Mouse (Mus musculus) forebrain, embryonic 14.5 days (tissue): ENCODE results near the gene Ksr2. TPM values are rescaled to one million over a fixed set of nuclear protein-coding genes. Genes with fewer than 3 reads are reported as not detected.
A peak's percentile ranks its signal among the peaks of the same experiment; 100 is the strongest.

Experiments
- ATAC-seq: fragments of 200-750 bp; cut with Nextera tagmentation; 2 replicates; pipeline ENCODE4 v1.8.0; 2017; ENCODE audit warnings: mild to moderate bottlenecking, moderate library complexity
- DNase-seq: peaks from one replicate; pipeline ENCODE4 v3.0.0-alpha.2; 2015; ENCODE audit warnings: low spot score
- H3K27ac ChIP-seq: fragments of 300-500 bp; sonication (generic); 2 replicates; pipeline ENCODE4 v1.5.1; 2014; ENCODE audit warnings: low read depth, mild to moderate bottlenecking, control low read depth, low read length, moderate library complexity
- H3K27me3 ChIP-seq: fragments of 300-500 bp; sonication (generic); replicated peaks from 2 replicates; pipeline ENCODE4 v1.6.1; 2014; ENCODE audit warnings: low read length, control low read depth, mixed read lengths; ENCODE audit not compliant: control insufficient read depth, insufficient read depth
- H3K36me3 ChIP-seq: fragments of 300-500 bp; sonication (generic); 2 replicates; pipeline ENCODE4 v1.6.1; 2014; ENCODE audit warnings: low read length, control low read depth; ENCODE audit not compliant: control insufficient read depth, insufficient read depth
- H3K4me1 ChIP-seq: fragments of 300-500 bp; sonication (generic); 2 replicates; pipeline ENCODE4 v1.6.1; 2014; ENCODE audit warnings: antibody characterized with exemption, low read length, control low read depth; ENCODE audit not compliant: control insufficient read depth, insufficient read depth
- H3K4me2 ChIP-seq: fragments of 300-500 bp; sonication (generic); 2 replicates; pipeline ENCODE4 v1.6.1; 2014; ENCODE audit warnings: mild to moderate bottlenecking, control low read depth, low read length
- H3K4me3 ChIP-seq: fragments of 300-500 bp; sonication (generic); 2 replicates; pipeline ENCODE4 v1.5.1; 2014; ENCODE audit warnings: low read depth, low read length, control low read depth
- H3K9ac ChIP-seq: fragments of 300-500 bp; sonication (generic); 2 replicates; pipeline ENCODE4 v1.6.1; 2014; ENCODE audit warnings: mild to moderate bottlenecking, low read length, control low read depth, moderate library complexity
- H3K9me3 ChIP-seq: fragments of 300-500 bp; sonication (generic); replicated peaks from 2 replicates; pipeline ENCODE4 v1.6.1; 2016; ENCODE audit warnings: low read length, control low read depth, mixed read lengths; ENCODE audit not compliant: control insufficient read depth
- WGBS: fragments of 180-500 bp; shearing (Covaris S2); extraction: QIAGEN DNeasy Blood & Tissue Kit; methylation state at CpG from one replicate; pipeline ENCODE4 v1.1.7; 2014; 5-methylcytosine and 5-hydroxymethylcytosine counted together
- polyA plus RNA-seq: library from polyadenylated mRNA; unstranded; fragments of >200 nt; fragmentation: Nextera tagmentation; extraction: Ambion mirVana; gene quantifications from 2 replicates; pipeline ENCODE4 v1.2.1, GENCODE M21; 2014

Gene Ksr2
- polyA plus RNA-seq, 1 experiment from 2014 or later, result 1.4 TPM

DNA sequence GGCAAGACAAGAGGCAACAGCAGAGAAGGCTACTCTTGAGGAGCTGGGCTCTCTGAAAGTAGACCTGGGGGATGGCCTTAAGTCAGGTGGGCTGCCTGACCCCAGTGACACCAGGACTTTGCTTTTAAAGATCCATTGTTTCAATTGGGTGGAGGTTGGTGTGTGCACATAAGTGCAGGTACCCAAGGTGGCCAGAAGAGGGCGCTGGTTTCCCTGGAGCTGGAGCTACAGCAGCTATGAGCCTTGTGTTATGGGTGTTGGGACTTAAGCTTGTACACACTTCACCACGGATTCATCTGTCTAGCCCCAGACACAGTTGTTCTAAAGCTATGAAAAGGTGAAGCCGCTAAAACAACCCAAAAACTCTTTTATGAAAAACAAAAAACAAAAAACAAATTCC is 279.8 kb downstream of the Ksr2 start:
- no peaks in the 10 kb centered on the region for H3K36me3 ChIP-seq
- ATAC-seq (no peak), DNase-seq (no peak)
- no peaks in the 10 kb centered on the region for H3K27me3 ChIP-seq
- no peak overlapping the region for H3K27ac ChIP-seq
- no peak overlapping the region for H3K4me2 ChIP-seq
- H3K9me3 ChIP-seq, result no peaks in the 10 kb centered on the region
- H3K4me1 ChIP-seq, result no peaks in the 10 kb centered on the region; the same call in 1 of the 2 replicates
- H3K4me3 ChIP-seq, result no peak overlapping the region
- H3K9ac ChIP-seq, result no peak overlapping the region
- 74% methylated on average over 3 of the region's 3 CpGs for WGBS

DNA sequence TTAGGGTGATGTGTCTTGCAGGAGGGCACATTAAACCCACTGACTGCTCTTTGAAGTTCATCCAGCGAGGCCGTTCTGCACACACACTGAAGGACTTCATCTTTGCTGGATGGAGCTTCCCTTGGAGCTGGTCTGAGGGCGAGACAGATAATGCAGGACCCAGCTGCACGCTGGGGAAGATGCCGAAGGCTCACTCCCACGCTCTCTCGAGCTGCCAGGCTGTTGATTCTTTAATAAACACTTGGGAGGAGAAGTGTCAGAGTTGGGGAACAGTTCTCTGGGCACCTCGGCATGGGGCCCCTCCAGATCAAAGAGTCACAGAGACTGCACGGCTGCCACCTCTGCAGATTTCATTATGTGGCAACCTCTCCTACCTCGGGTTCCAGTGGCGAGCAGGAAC is 280.8 kb downstream of the Ksr2 start:
- no peak overlapping the region for H3K27ac ChIP-seq
- no peak overlapping the region for H3K9ac ChIP-seq
- H3K4me2 ChIP-seq, result no peak overlapping the region
- WGBS, result 75% methylated on average over 11 of the region's 11 CpGs
- no peak overlapping the region for H3K4me3 ChIP-seq
- H3K27me3 ChIP-seq, result no peaks in the 10 kb centered on the region
- H3K9me3 ChIP-seq, result no peaks in the 10 kb centered on the region
- H3K36me3 ChIP-seq, result no peaks in the 10 kb centered on the region
- ATAC-seq, result no peak
- DNase-seq, result no peak
- no peaks in the 10 kb centered on the region; the same call in 1 of the 2 replicates for H3K4me1 ChIP-seq

DNA sequence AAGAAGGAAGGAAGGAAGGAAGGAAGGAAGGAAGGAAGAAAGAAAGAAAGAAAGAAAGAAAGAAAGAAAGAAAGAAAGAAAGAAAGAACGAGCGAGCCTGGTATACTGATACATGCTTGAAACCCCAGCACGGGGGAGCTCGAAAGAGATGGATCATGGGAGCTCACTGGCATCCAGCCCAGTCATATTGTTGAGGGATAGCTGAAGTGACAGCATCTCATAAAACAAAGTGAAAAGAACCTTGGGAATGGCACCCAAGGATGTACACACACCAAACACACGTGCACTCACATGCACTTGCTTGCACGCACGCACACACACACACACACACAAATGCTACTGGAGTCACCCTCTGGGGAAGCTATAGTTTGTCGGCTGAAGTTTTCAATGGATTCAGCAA is 282.6 kb downstream of the Ksr2 start:
- no peak overlapping the region for H3K4me3 ChIP-seq
- ATAC-seq (no peak), DNase-seq (peak; percentile 47)
- no peak overlapping the region for H3K4me2 ChIP-seq
- WGBS, result 83% methylated on average over 8 of the region's 8 CpGs
- no peaks in the 10 kb centered on the region for H3K36me3 ChIP-seq
- no peaks in the 10 kb centered on the region for H3K27me3 ChIP-seq
- H3K27ac ChIP-seq, result no peak overlapping the region
- no peaks in the 10 kb centered on the region for H3K4me1 ChIP-seq
- no peak overlapping the region for H3K9ac ChIP-seq
- no peaks in the 10 kb centered on the region for H3K9me3 ChIP-seq

DNA sequence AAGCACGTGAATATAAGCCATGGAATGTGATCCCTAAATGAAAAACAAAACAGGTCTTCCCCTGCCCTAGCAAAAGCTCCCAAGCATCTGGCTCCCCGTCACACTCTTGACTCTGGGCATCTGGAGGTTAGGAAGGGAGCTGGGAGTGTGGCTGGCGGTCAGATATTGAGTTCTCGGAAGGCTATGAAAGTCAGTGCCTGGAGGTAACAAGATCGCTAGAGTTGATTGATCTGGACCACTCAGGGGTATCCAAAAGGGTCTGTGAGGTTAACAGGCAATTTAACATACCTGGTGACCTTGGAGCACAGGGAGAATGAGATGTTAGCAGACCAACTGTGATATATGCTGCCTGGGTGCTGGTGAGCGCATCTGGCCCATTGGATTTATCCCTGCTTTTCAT is 283.8 kb downstream of the Ksr2 start:
- H3K4me1 ChIP-seq, result no peaks in the 10 kb centered on the region
- ATAC-seq (no peak), DNase-seq (no peak)
- no peaks in the 10 kb centered on the region for H3K9me3 ChIP-seq
- H3K27ac ChIP-seq, result no peak overlapping the region
- H3K27me3 ChIP-seq, result no peaks in the 10 kb centered on the region
- no peaks in the 10 kb centered on the region for H3K36me3 ChIP-seq
- H3K4me3 ChIP-seq, result no peak overlapping the region
- H3K4me2 ChIP-seq, result no peak overlapping the region
- WGBS, result 77% methylated on average over 6 of the region's 6 CpGs
- H3K9ac ChIP-seq, result no peak overlapping the region

DNA sequence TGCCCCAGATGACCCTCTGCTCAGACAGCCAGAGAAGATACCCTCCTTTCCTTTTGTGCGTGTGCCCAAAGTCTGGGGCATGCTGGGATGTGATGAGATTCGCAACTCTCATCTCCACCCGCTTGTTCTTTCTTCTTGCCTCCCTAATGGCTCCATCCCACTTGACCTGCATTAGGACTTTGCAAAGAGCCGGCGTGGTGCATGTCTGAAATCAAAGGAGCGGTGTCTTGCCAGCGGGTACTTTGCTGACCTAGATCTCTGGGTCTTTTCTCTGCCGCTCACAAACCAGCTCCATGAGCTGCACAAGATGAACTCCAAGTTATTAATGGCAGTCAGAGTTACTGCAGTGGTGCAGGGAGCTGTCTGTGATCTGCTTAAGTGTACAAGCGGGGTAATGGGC is 290.6 kb downstream of the Ksr2 start:
- ATAC-seq (no peak), DNase-seq (peak; percentile 19)
- WGBS, result 83% methylated on average over 9 of the region's 9 CpGs
- H3K36me3 ChIP-seq, result no peaks in the 10 kb centered on the region
- no peak overlapping the region for H3K4me2 ChIP-seq
- H3K9me3 ChIP-seq, result peaks cover 4% of the 10 kb centered on the region; the same call in 1 of the 2 replicates
- H3K27me3 ChIP-seq, result no peaks in the 10 kb centered on the region
- no peak overlapping the region for H3K27ac ChIP-seq
- no peak overlapping the region for H3K9ac ChIP-seq
- peaks cover 2% of the 10 kb centered on the region; the same call in 1 of the 2 replicates for H3K4me1 ChIP-seq
- H3K4me3 ChIP-seq, result no peak overlapping the region

DNA sequence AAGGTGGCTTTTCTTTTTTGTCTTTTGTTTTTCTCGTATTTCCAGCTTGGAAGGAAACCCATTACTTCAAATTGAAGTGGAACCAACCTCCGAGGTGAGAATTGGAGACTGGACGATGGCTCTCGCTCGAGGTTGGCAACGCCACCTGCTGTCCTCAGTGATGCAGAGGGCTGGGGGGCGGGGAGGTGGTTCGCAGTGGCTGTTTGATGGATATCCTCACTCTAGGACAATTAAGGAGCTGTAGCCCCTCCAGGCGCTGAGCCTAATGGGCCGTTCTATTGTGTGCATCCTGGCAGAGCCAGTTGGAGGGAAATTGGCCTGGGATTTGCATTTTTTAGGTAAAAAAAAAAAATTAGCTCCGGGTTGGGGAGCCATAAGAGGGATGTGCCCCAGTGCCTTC is 292.8 kb downstream of the Ksr2 start:
- Histone ChIP-seq H3K27me3 (no peaks in the 10 kb centered on the region), H3K9me3 (peaks cover 4% of the 10 kb centered on the region; the same call in 1 of the 2 replicates), H3K27ac (no peak overlapping the region), H3K4me2 (no peak overlapping the region), H3K36me3 (no peaks in the 10 kb centered on the region), H3K9ac (no peak overlapping the region), H3K4me3 (no peak overlapping the region), H3K4me1 (peaks cover 4% of the 10 kb centered on the region; the same call in 1 of the 2 replicates)
- ATAC-seq, result peak; percentile 74
- WGBS, result 6% methylated on average over 11 of the region's 11 CpGs
- DNase-seq, result peak; percentile 78

DNA sequence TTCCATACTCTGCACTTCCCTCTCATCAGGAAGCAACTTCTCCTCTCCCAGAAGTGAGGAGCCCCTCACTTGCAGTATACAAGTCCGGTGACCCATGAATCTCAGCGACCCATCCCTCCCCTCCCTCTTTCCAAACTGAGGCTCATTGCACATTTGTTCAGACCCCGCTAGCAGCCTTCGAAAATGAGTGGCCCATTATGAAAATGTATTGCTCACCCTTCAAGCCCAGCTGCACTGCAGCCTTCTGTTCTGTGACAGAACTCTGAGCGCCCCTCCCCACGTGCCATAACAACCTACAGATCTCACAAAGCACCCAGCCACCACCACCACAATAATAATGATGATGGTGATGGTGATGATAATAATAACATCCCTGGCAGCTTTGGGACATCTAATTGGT is 295.5 kb downstream of the Ksr2 start:
- H3K9ac ChIP-seq, result no peak overlapping the region
- peak overlapping the region; percentile 27; the same call in 1 of the 2 replicates for H3K27ac ChIP-seq
- H3K27me3 ChIP-seq, result no peaks in the 10 kb centered on the region
- H3K36me3 ChIP-seq, result no peaks in the 10 kb centered on the region
- no peak overlapping the region for H3K4me3 ChIP-seq
- DNase-seq (peak; percentile 33), ATAC-seq (peak; percentile 49)
- no peak overlapping the region for H3K4me2 ChIP-seq
- H3K9me3 ChIP-seq, result peaks cover 4% of the 10 kb centered on the region; the same call in 1 of the 2 replicates
- H3K4me1 ChIP-seq, result peaks cover 4% of the 10 kb centered on the region; the same call in 1 of the 2 replicates
- 57% methylated on average over 6 of the region's 6 CpGs for WGBS

DNA sequence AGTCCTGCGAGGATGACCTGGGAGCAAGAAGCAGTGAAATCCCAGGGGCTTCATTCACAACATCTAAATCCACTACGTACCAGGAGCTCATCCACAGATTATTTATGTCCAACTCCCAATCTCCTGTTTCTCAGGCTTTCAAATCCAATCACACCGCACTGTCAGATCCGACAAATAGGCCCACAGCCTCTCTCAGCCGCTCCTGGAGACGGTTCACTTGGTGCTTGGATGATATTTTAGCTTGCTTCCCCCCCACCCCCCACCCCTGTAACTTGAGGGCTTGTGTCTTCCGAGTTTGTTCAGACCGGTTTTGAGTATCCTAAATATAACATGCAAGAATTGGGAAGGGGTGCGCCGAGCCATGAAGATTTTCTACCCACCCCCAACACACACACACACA is 297.8 kb downstream of the Ksr2 start:
- Histone ChIP-seq H3K4me1 (peaks cover 4% of the 10 kb centered on the region; the same call in 1 of the 2 replicates), H3K4me2 (no peak overlapping the region), H3K36me3 (no peaks in the 10 kb centered on the region), H3K9ac (no peak overlapping the region), H3K4me3 (no peak overlapping the region), H3K27me3 (no peaks in the 10 kb centered on the region), H3K9me3 (peaks cover 4% of the 10 kb centered on the region; the same call in 1 of the 2 replicates), H3K27ac (no peak overlapping the region)
- ATAC-seq (no peak), DNase-seq (no peak)
- 88% methylated on average over 10 of the region's 10 CpGs for WGBS

DNA sequence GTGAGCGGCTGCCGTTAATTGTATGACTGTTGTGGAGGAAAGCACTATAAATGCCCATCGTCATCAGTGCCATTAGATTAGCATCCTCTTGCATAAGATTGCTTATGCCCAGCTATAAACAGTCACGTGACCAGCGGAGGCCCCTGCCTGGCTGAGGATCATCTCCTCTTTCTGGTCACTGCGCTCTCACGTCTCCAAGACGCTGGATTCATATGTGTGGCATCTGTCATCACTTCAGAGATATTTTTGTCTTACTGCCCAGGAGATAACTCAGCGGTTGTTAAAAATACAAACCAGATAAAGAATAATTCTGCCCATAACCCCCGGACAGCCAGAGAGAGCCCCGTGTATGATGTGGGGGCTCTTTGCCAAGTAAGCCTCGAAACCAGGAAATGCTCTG is 298.4 kb downstream of the Ksr2 start:
- H3K9me3 ChIP-seq, result peaks cover 4% of the 10 kb centered on the region; the same call in 1 of the 2 replicates
- H3K9ac ChIP-seq, result no peak overlapping the region
- H3K4me1 ChIP-seq, result peaks cover 4% of the 10 kb centered on the region; the same call in 1 of the 2 replicates
- no peaks in the 10 kb centered on the region for H3K27me3 ChIP-seq
- no peak overlapping the region for H3K4me2 ChIP-seq
- H3K27ac ChIP-seq, result no peak overlapping the region
- DNase-seq (peak; percentile 22), ATAC-seq (no peak)
- WGBS, result 78% methylated on average over 12 of the region's 12 CpGs
- H3K36me3 ChIP-seq, result no peaks in the 10 kb centered on the region
- no peak overlapping the region for H3K4me3 ChIP-seq
